Mouse (Mus musculus): Measurements from ENCODE around the gene Celf1. TPM values are rescaled to one million over a fixed set of nuclear protein-coding genes. Genes with fewer than 3 reads are reported as not detected.
A peak's percentile ranks its signal among the peaks of the same experiment; 100 is the strongest.
"Not testable (repeated sequence)": the region's sequence is repeated elsewhere in the genome, so short reads cannot be mapped to it uniquely, and the experiment has no call there.

Celf1 gene
- polyA plus RNA-seq, 2 experiments = 52.2 to 70.3 TPM

DNA sequence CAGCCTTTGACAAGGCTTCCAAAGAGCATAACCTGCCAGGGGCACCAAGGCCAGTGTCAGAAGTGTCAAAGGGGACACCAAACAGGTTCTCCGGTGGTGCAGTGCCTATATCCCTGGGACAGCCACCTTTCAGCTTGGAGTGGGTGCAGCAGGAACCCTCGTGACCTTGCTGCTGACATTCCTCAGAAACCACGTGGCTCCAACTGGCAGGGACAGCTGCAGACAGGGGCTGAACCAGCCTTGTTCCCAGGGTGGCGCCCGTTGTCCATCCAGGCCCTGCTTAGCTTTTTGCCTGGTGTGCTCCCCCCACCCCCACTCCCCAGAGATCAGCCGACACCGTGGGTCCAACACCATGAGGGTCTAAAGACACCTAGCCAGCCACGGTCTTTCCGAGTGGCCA, 95.2 kb downstream of the Celf1 start, which contains the start of gene Rapsn:
Gene Rapsn (plus strand): TSS at position 236 of the 400 bp plus-strand sequence.
- H3K4me2 ChIP-seq (replicated peaks; ENCODE audit: low read depth, low read length, severe bottlenecking) = no peak within 1 kb of the TSS; the same call in 1 of the 2 replicates

GRCm38 (mm10) chr2:91041786-91042185, 101.6 kb downstream of the Celf1 start:
- Histone ChIP-seq H3K4me2 (replicated peaks; ENCODE audit: low read depth, low read length, severe bottlenecking) (no peak overlapping the region), H3K27ac (replicated peaks; ENCODE audit: low read depth, low read length) (no peak overlapping the region), H3K36me3 (ENCODE audit: control insufficient read depth, insufficient read depth, low read length) (no peaks in the 10 kb centered on the region), H3K9ac (ENCODE audit: low read depth, low read length, severe bottlenecking) (no peak overlapping the region), H3K27me3 (ENCODE audit: control insufficient read depth, insufficient read depth, low read length) (no peaks in the 10 kb centered on the region), H3K4me3 (replicated peaks; ENCODE audit: low read length) (no peak overlapping the region), H3K9me3 (ENCODE audit: control insufficient read depth, low read length) (no peaks in the 10 kb centered on the region), H3K4me1 (ENCODE audit: control insufficient read depth, insufficient read depth, low read length) (no peaks in the 10 kb centered on the region)
- ATAC-seq (ENCODE audit: low FRiP score, low read depth) = no peak
- DNase-seq (ENCODE audit: low spot score) = no peak
- 76% methylated on average over 8 of the region's 8 CpGs for WGBS
- no peak for TF ChIP-seq POLR2A (IDR thresholded peaks at IDR 0.05; ENCODE audit: borderline replicate concordance, extremely low read depth, insufficient read depth, insufficient read length)

More for the DNA sequence above, 95.2 kb downstream of the Celf1 start, which contains the start of gene Rapsn:
- DNase-seq (ENCODE audit: low spot score) (peak; percentile 50), ATAC-seq (ENCODE audit: low FRiP score, low read depth) (peak; percentile 81)
- H3K4me1 ChIP-seq (ENCODE audit: control insufficient read depth, insufficient read depth, low read length) = no peaks in the 10 kb centered on the region
- no peak within 1 kb of the TSS for H3K4me3 ChIP-seq (replicated peaks; ENCODE audit: low read length)
- TF ChIP-seq POLR2A (IDR thresholded peaks at IDR 0.05; ENCODE audit: borderline replicate concordance, extremely low read depth, insufficient read depth, insufficient read length) = no peak
- H3K27ac ChIP-seq (replicated peaks; ENCODE audit: low read depth, low read length) = no peak within 1 kb of the TSS
- no peaks in the 10 kb centered on the region for H3K36me3 ChIP-seq (ENCODE audit: control insufficient read depth, insufficient read depth, low read length)
- no peak within 1 kb of the TSS for H3K9ac ChIP-seq (ENCODE audit: low read depth, low read length, severe bottlenecking)
- no peaks in the 10 kb centered on the region for H3K27me3 ChIP-seq (ENCODE audit: control insufficient read depth, insufficient read depth, low read length)
- WGBS = 61% methylated on average over 9 of the region's 9 CpGs
- no peaks in the 10 kb centered on the region for H3K9me3 ChIP-seq (ENCODE audit: control insufficient read depth, low read length)

DNA sequence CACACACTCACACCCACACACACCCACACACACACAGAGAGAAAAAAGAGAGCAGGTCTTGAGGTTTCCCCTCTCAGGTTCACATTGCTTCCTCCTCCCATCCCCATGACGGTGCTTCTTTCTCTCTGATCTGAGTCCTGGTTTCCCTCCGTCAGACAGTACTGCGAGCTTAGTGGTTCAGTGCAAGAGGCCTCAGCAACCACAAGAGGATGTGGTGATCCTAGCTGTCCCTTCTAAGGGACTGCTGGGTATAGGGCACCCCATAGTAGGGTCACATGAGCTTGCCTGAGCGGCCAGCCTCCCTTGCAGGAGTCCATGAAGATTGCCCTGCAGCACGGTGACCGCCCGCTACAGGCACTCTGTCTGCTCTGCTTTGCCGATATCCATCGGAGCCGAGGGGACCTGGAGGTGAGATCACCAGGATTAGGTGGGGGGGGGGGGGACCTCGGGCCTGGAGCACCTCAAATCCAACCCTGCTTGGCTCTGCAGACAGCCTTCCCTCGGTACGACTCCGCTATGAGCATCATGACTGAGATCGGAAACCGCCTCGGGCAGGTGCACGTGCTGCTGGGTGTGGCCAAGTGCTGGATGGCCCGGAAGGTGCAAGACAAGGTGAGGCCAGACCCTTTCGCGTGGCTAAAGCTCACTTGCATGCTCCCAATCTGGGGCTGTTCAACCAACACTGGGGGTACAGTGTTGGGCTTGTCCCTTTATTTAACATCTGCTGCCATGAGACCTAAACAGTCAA, 102.6 kb downstream of the Celf1 start:
- TF ChIP-seq POLR2A (IDR thresholded peaks at IDR 0.05; ENCODE audit: borderline replicate concordance, extremely low read depth, insufficient read depth, insufficient read length) = no peak
- no peaks in the 10 kb centered on the region for H3K4me1 ChIP-seq (ENCODE audit: control insufficient read depth, insufficient read depth, low read length)
- no peak overlapping the region for H3K27ac ChIP-seq (replicated peaks; ENCODE audit: low read depth, low read length)
- no peak overlapping the region for H3K4me2 ChIP-seq (replicated peaks; ENCODE audit: low read depth, low read length, severe bottlenecking)
- H3K4me3 ChIP-seq (replicated peaks; ENCODE audit: low read length) = no peak overlapping the region
- no peaks in the 10 kb centered on the region for H3K27me3 ChIP-seq (ENCODE audit: control insufficient read depth, insufficient read depth, low read length)
- ATAC-seq (ENCODE audit: low FRiP score, low read depth) = no peak
- WGBS = 72% methylated on average over 20 of the region's 21 CpGs
- H3K9me3 ChIP-seq (ENCODE audit: control insufficient read depth, low read length) = no peaks in the 10 kb centered on the region
- no peak overlapping the region for H3K9ac ChIP-seq (ENCODE audit: low read depth, low read length, severe bottlenecking)
- no peak for DNase-seq (ENCODE audit: low spot score)
- no peaks in the 10 kb centered on the region for H3K36me3 ChIP-seq (ENCODE audit: control insufficient read depth, insufficient read depth, low read length)

DNA sequence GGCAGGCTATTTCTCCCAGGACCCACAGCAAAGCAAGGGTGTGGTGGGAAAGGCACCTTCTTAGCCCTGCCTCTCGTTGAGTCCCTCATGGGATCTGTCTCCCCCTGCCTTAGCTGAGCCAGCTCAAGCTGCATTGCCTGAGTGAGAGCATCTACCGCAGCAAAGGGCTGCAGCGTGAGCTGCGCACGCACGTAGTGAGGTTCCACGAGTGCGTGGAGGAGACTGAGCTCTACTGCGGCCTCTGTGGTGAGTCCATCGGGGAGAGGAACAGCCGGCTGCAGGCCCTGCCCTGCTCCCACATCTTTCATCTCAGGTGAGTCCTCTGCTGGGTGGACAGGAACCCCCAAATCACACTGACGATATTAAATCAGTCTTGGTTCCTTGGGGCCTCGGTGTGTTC, 104.5 kb downstream of the Celf1 start:
- H3K4me3 ChIP-seq (replicated peaks; ENCODE audit: low read length) = no peak overlapping the region
- DNase-seq (ENCODE audit: low spot score) (no peak), ATAC-seq (ENCODE audit: low FRiP score, low read depth) (no peak)
- H3K9me3 ChIP-seq (ENCODE audit: control insufficient read depth, low read length) = no peaks in the 10 kb centered on the region
- no peaks in the 10 kb centered on the region for H3K36me3 ChIP-seq (ENCODE audit: control insufficient read depth, insufficient read depth, low read length)
- 79% methylated on average over 13 of the region's 13 CpGs for WGBS
- no peak overlapping the region for H3K9ac ChIP-seq (ENCODE audit: low read depth, low read length, severe bottlenecking)
- H3K4me2 ChIP-seq (replicated peaks; ENCODE audit: low read depth, low read length, severe bottlenecking) = no peak overlapping the region
- no peaks in the 10 kb centered on the region for H3K27me3 ChIP-seq (ENCODE audit: control insufficient read depth, insufficient read depth, low read length)
- H3K27ac ChIP-seq (replicated peaks; ENCODE audit: low read depth, low read length) = no peak overlapping the region
- no peak for TF ChIP-seq POLR2A (IDR thresholded peaks at IDR 0.05; ENCODE audit: borderline replicate concordance, extremely low read depth, insufficient read depth, insufficient read length)
- H3K4me1 ChIP-seq (ENCODE audit: control insufficient read depth, insufficient read depth, low read length) = no peaks in the 10 kb centered on the region

GRCm38 (mm10) chr2:91045805-91046204, 105.6 kb downstream of the Celf1 start:
- H3K9ac ChIP-seq (ENCODE audit: low read depth, low read length, severe bottlenecking); ATAC-seq (ENCODE audit: low FRiP score, low read depth); DNase-seq (ENCODE audit: low spot score); H3K4me1 ChIP-seq (ENCODE audit: control insufficient read depth, insufficient read depth, low read length); H3K36me3 ChIP-seq (ENCODE audit: control insufficient read depth, insufficient read depth, low read length); H3K4me3 ChIP-seq (replicated peaks; ENCODE audit: low read length); H3K27me3 ChIP-seq (ENCODE audit: control insufficient read depth, insufficient read depth, low read length); H3K9me3 ChIP-seq (ENCODE audit: control insufficient read depth, low read length); H3K4me2 ChIP-seq (replicated peaks; ENCODE audit: low read depth, low read length, severe bottlenecking); H3K27ac ChIP-seq (replicated peaks; ENCODE audit: low read depth, low read length): not testable (repeated sequence)
- whole genome bisulfite sequencing = 76% methylated on average over 1 of the region's 1 CpGs

Measured in limb, embryonic 14.5 days (tissue).